Mouse (Mus musculus) intestine, postnatal 0 days (tissue): ENCODE data around the gene Sorcs3. TPM values are rescaled to one million over a fixed set of nuclear protein-coding genes. Genes with fewer than 3 reads are reported as not detected.

Experiments
- ATAC-seq: fragments of 200-750 bp; cut with Nextera tagmentation; 2 replicates; pipeline ENCODE4 v1.8.0; 2017; ENCODE audit warnings: mild to moderate bottlenecking, moderate TSS enrichment, moderate library complexity
- H3K27ac ChIP-seq: fragments of 300-500 bp; sonication (generic); 2 replicates; pipeline ENCODE4 v1.5.1; 2014; ENCODE audit warnings: mild to moderate bottlenecking, low read depth, low read length, moderate library complexity
- H3K27me3 ChIP-seq: fragments of 300-500 bp; sonication (generic); replicated peaks from 2 replicates; pipeline ENCODE4 v1.6.1; 2014; ENCODE audit warnings: low read length, mixed read lengths; ENCODE audit not compliant: control insufficient read depth, insufficient read depth
- H3K36me3 ChIP-seq: fragments of 300-500 bp; sonication (generic); 2 replicates; pipeline ENCODE4 v1.6.1; 2014; ENCODE audit warnings: mild to moderate bottlenecking, moderate library complexity; ENCODE audit not compliant: control insufficient read depth, insufficient read depth
- H3K4me1 ChIP-seq: fragments of 300-500 bp; sonication (generic); replicated peaks from 2 replicates; pipeline ENCODE4 v1.6.1; 2014; ENCODE audit warnings: antibody characterized with exemption, low read length, mixed read lengths; ENCODE audit not compliant: control insufficient read depth, insufficient read depth
- H3K4me2 ChIP-seq: fragments of 300-500 bp; sonication (generic); replicated peaks from 2 replicates; pipeline ENCODE4 v1.6.1; 2014; ENCODE audit warnings: low read depth, mild to moderate bottlenecking, moderate library complexity
- H3K4me3 ChIP-seq: fragments of 300-500 bp; sonication (generic); 2 replicates; pipeline ENCODE4 v1.5.1; 2014; ENCODE audit warnings: low read depth, low read length
- H3K9ac ChIP-seq: fragments of 300-500 bp; sonication (generic); 2 replicates; pipeline ENCODE4 v1.6.1; 2014; ENCODE audit warnings: mild to moderate bottlenecking, low read depth, low read length
- H3K9me3 ChIP-seq: fragments of 300-500 bp; sonication (generic); 2 replicates; pipeline ENCODE4 v1.6.1; 2016; ENCODE audit warnings: mixed run types; ENCODE audit not compliant: control insufficient read depth
- CTCF ChIP-seq: sonication (generic); IDR thresholded peaks from 2 replicates; pipeline ENCODE4 v1.5.1; 2016; ENCODE audit warnings: low read depth, mild to moderate bottlenecking, control low read depth, antibody characterized with exemption, moderate library complexity
- WGBS: fragments of 180-500 bp; shearing (Covaris S2); extraction: QIAGEN DNeasy Blood & Tissue Kit; methylation state at CpG from one replicate; pipeline ENCODE4 v1.1.7; 2014; 5-methylcytosine and 5-hydroxymethylcytosine counted together
- polyA plus RNA-seq: library from polyadenylated mRNA; unstranded; fragments of >200 nt; fragmentation: Nextera tagmentation; extraction: Ambion mirVana; gene quantifications from 2 replicates; pipeline ENCODE4 v1.2.1, GENCODE M21; 2015

Sorcs3 gene
- polyA plus RNA-seq, 1 experiment from 2014 or later = 0.37 TPM

DNA sequence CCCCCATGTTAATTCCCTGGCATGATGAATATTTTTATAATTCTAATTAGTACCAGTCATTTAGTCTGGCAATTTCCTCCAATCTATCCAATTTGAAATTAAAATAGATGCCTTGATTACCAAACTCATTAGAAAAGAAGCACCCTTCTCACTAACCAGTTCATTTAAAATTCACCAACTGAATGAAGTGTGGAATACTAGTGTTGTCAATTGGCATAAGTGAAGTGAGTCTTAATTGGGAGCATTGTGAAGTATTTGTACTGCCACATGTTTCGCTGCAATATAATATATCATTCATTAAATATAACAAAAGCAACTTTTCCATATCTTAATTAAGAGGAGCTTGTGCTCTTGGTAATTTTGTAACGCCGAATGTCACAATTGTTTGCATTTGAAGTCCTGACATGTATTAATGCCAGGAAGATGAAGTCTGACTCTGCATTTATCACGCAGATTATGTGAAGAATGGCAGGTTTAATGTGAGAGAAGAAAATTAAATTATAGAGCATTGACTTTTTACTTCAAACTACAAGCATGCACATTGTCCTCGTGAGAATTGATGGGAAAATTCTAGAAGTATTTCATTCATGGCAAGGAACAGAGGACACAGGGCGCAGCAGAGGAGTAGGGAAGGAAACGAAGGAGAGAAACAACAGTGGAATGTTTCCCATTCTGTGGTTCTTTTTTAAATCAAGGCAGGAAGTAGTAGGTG is 339.8 kb downstream of the Sorcs3 start:
- no peak overlapping the region for H3K9ac ChIP-seq
- no peak overlapping the region for H3K27ac ChIP-seq
- TF ChIP-seq CTCF = no peak
- 83% methylated on average over 7 of the region's 7 CpGs for WGBS
- H3K4me1 ChIP-seq = no peaks in the 10 kb centered on the region
- H3K27me3 ChIP-seq = no peaks in the 10 kb centered on the region
- H3K36me3 ChIP-seq = no peaks in the 10 kb centered on the region
- H3K9me3 ChIP-seq = no peaks in the 10 kb centered on the region
- H3K4me3 ChIP-seq = no peak overlapping the region
- no peak overlapping the region for H3K4me2 ChIP-seq
- ATAC-seq = no peak

DNA sequence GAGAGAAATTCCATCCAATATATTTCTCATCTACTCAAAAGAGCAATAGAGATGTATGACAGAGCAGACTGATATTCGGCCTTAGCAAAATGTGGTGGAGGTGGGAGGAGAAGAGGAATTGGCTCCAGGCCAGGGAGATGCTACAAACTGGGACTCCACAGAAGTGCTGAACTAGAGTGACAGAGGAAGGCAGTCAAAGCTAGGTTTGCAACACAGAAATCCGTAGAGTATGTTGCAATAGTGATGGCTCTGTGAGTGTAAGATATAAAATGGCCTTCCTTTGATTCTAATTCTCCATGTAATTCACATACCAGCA is 340.3 kb downstream of the Sorcs3 start:
- H3K27ac ChIP-seq = no peak overlapping the region
- H3K9ac ChIP-seq = no peak overlapping the region
- WGBS = 86% methylated on average over 2 of the region's 2 CpGs
- ATAC-seq = no peak
- no peaks in the 10 kb centered on the region for H3K36me3 ChIP-seq
- H3K4me1 ChIP-seq = no peaks in the 10 kb centered on the region
- H3K27me3 ChIP-seq = no peaks in the 10 kb centered on the region
- H3K4me2 ChIP-seq = no peak overlapping the region
- TF ChIP-seq CTCF = no peak
- no peaks in the 10 kb centered on the region for H3K9me3 ChIP-seq
- H3K4me3 ChIP-seq = no peak overlapping the region

DNA sequence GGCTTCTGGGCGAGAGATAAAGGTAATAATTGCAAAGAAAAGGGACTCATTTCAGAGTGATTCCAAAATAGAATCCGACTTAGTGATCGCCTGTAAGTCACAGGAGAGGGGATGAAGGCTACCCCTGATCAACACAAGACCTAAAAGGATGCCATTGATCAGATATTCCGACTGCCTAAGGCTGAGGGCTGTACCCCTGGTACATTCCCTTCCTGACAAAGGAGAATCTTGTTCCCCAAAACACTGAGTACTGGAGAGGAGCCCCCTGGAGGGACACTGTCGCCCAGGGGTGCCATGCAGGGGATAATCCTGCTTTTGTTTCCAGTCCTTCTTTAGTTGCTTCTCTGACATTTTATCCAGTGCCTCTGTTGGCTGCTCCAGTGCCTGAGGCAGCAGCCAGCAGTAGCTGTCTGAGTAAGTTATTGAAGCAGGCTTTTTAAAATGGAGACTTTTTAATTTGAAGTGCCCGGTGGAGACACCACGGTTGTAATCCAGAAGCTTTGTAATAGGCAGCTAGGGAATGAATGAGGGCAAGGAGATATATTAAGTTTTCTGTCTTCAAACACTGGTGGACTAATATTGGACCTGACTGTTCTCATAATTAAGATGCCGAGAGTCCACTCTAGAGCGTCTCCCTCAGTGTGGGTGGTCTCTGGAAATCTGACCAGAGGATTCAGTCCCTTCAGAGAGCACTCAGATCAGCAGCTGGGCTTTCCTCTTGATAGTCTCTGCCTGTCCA is 342.5 kb downstream of the Sorcs3 start:
- H3K27me3 ChIP-seq = no peaks in the 10 kb centered on the region
- WGBS = 56% methylated on average over 9 of the region's 9 CpGs
- no peaks in the 10 kb centered on the region for H3K4me1 ChIP-seq
- TF ChIP-seq CTCF = no peak
- no peaks in the 10 kb centered on the region for H3K36me3 ChIP-seq
- no peak overlapping the region for H3K4me2 ChIP-seq
- no peak overlapping the region for H3K4me3 ChIP-seq
- H3K27ac ChIP-seq = no peak overlapping the region
- no peak overlapping the region for H3K9ac ChIP-seq
- no peaks in the 10 kb centered on the region for H3K9me3 ChIP-seq
- no peak for ATAC-seq

- H3K4me3 ChIP-seq = no peak overlapping the region
- no peak for ATAC-seq
- no peaks in the 10 kb centered on the region for H3K4me1 ChIP-seq
- no peak overlapping the region for H3K4me2 ChIP-seq
- no peak overlapping the region for H3K9ac ChIP-seq
- H3K9me3 ChIP-seq = no peaks in the 10 kb centered on the region
- no peaks in the 10 kb centered on the region for H3K27me3 ChIP-seq
- H3K27ac ChIP-seq = no peak overlapping the region
- WGBS = 61% methylated on average over 2 of the region's 2 CpGs
- TF ChIP-seq CTCF = no peak
- H3K36me3 ChIP-seq = no peaks in the 10 kb centered on the region
These were observed 353.6 kb downstream of the Sorcs3 start for GRCm38 (mm10) chr19:48559432-48559831.

- Histone ChIP-seq H3K4me3 (no peak overlapping the region), H3K9ac (no peak overlapping the region), H3K27ac (no peak overlapping the region), H3K9me3 (no peaks in the 10 kb centered on the region), H3K27me3 (no peaks in the 10 kb centered on the region), H3K4me2 (no peak overlapping the region), H3K36me3 (no peaks in the 10 kb centered on the region), H3K4me1 (no peaks in the 10 kb centered on the region)
- TF ChIP-seq CTCF = no peak
- WGBS = 79% methylated on average over 1 of the region's 1 CpGs
- no peak for ATAC-seq
These were observed 369.9 kb downstream of the Sorcs3 start for GRCm38 (mm10) chr19:48575736-48576135.

DNA sequence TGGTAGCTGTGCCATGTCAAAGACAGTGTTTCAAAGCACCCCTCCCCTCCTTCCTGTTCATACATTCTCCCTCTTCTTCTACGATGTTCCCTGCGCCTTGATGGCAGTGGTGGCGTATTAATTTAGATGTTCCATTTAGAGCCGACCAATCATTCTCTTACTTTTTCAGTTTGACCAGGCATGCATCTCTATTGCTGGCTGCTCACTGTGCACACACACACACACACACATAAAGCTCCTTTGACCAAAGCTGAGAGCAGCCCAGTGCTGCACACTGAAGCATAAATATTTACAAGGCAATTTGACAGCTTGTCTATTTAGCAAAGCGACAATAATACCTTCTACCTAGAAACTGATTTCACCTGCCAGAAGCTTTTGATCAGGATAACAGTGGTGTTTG is 371.3 kb downstream of the Sorcs3 start:
- TF ChIP-seq CTCF = no peak
- Histone ChIP-seq H3K27me3 (no peaks in the 10 kb centered on the region), H3K4me1 (no peaks in the 10 kb centered on the region), H3K9ac (no peak overlapping the region), H3K36me3 (no peaks in the 10 kb centered on the region), H3K4me3 (no peak overlapping the region), H3K27ac (no peak overlapping the region), H3K9me3 (no peaks in the 10 kb centered on the region), H3K4me2 (no peak overlapping the region)
- 57% methylated on average over 5 of the region's 5 CpGs for WGBS
- ATAC-seq = no peak
